Mouse (Mus musculus) small intestine, adult 2 months (tissue): ENCODE results near the gene Dnah11.

Source experiments
- CTCF ChIP-seq: fragments of 200-500 bp; IDR thresholded peaks from 2 replicates; pipeline ENCODE4 v1.5.1; 2012; ENCODE audit warnings: low read depth, mild to moderate bottlenecking, control low read depth, inconsistent platforms, low read length, moderate library complexity, mixed read lengths; ENCODE audit not compliant: insufficient replicate concordance, insufficient read length; ENCODE audit errors: extremely low read depth
- POLR2A ChIP-seq: fragments of 200-500 bp; IDR thresholded peaks from 2 replicates; pipeline ENCODE4 v1.6.1; 2012; ENCODE audit warnings: low read depth, mild to moderate bottlenecking, control low read depth, inconsistent platforms, low read length, moderate library complexity

DNA sequence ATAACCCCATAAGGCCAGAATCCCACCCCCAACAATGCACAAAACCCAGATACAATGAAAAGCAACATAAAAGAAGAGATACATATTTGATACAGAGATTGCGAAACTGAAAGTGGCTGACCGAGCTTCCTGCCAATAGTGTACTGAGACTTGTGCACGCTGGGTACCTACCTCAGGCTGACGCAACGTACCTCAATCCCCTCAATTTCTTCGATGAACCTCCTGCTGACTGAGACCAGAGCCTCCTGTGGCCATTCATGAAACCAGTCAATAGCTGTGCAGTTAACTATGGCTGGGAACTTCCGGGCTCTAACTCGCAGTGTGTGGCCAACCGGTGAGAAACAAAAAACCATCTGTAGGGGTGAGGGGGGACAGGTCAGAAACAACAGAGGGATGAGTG, 203.9 kb downstream of the Dnah11 start:
- no peak for TF ChIP-seq POLR2A
- TF ChIP-seq CTCF = no peak
